Mouse (Mus musculus): ENCODE results near the gene Cdyl2. TPM values are rescaled to one million over a fixed set of nuclear protein-coding genes. Genes with fewer than 3 reads are reported as not detected.

Gene Cdyl2
- polyA plus RNA-seq, 1 experiment from 2014 or later = 5.1 TPM

DNA sequence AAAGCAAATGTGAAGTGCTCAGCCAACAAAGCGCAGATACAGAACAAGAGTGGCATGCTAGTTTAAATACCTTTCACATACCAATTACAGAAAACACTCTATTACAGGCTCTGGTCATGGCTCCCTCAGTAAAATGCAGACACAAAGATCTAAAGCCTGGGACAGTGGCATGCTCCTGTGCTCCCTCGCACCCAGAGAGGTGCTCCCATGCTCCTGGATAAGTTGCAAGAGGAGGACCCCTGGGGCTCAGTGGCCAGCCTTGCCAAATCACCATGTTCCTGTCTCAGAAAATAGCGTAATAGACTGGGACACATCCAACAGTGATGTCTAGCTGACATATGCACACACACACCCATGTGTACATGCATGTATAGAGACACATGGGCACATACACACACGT lies 98.4 kb downstream of the Cdyl2 start:
- H3K36me3 ChIP-seq = no peaks in the 10 kb centered on the region
- no peak for DNase-seq (ENCODE audit: low spot score)
- H3K27ac ChIP-seq = no peak overlapping the region
- WGBS = 85% methylated on average over 4 of the region's 4 CpGs
- no peaks in the 10 kb centered on the region for H3K9me3 ChIP-seq
- H3K4me1 ChIP-seq = peaks cover 5% of the 10 kb centered on the region; the same call in 1 of the 2 replicates
- H3K27me3 ChIP-seq (ENCODE audit: insufficient read depth, poor library complexity, severe bottlenecking) = no peaks in the 10 kb centered on the region
- no peak overlapping the region for H3K4me3 ChIP-seq

DNA sequence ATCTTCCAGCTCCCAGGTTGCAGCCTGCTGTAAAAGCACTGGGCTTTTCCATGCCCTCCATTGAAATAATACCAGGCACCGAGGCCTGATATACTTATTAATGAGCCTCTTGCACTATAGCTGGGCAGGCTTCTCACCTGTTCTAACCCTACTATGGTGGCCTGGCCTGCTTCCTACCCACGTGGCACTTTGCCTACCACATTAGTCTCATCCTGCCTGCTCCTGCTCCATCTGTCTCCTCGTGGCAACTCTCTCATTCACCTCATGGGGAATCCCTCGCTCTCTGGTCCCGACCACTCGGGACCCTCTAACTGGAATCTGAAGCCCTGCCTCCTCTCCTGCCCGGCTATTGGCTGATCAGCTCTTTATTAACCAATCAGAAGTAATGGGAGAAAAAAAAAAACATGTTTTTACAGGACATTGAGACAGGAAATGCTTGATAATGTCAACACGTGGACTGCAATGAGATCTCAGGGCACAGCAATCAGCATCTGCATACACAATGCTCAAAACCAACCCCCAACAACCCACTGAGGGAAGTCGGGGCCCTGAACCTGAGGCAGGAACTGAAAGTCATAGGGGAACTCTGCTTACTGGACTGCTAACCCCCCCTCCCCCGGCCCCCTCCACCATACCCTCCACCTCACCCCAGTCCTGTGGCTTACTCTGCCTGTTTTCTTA lies 99.2 kb downstream of the Cdyl2 start:
- Histone ChIP-seq H3K36me3 (no peaks in the 10 kb centered on the region), H3K4me1 (peaks cover 5% of the 10 kb centered on the region; the same call in 1 of the 2 replicates), H3K9me3 (no peaks in the 10 kb centered on the region), H3K27me3 (ENCODE audit: insufficient read depth, poor library complexity, severe bottlenecking) (no peaks in the 10 kb centered on the region), H3K27ac (no peak overlapping the region), H3K4me3 (no peak overlapping the region)
- no peak for DNase-seq (ENCODE audit: low spot score)
- 57% methylated on average over 10 of the region's 10 CpGs for WGBS

- H3K27ac ChIP-seq = no peak overlapping the region
- WGBS = 32% methylated on average over 11 of the region's 11 CpGs
- no peak overlapping the region for H3K4me3 ChIP-seq
- no peaks in the 10 kb centered on the region for H3K4me1 ChIP-seq
- H3K27me3 ChIP-seq (ENCODE audit: insufficient read depth, poor library complexity, severe bottlenecking) = no peaks in the 10 kb centered on the region
- no peak for DNase-seq (ENCODE audit: low spot score)
- H3K9me3 ChIP-seq = no peaks in the 10 kb centered on the region
- H3K36me3 ChIP-seq = no peaks in the 10 kb centered on the region
These were observed 102.7 kb downstream of the Cdyl2 start for GRCm38 (mm10) chr8:116630066-116630465.

DNA sequence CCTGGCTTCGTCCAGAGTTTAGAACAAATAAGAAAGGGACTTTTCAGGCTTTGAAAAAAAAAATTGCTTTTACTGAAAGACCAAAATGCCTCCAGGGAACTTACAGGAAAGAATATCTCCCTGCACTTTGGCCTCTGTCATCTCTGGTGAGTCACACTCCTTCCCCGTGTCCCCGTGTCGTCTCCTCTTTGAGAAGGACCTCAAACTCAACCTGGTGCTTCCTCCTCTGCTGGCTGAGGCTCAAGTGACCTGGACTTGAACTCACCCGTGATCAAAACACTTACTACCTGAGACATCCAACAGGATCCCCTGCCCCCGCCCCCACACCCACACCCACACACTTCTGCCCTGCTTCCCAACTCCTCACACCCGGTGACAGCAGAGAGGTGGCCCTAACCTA lies 103.8 kb downstream of the Cdyl2 start:
- H3K9me3 ChIP-seq = no peaks in the 10 kb centered on the region
- H3K36me3 ChIP-seq = no peaks in the 10 kb centered on the region
- H3K4me1 ChIP-seq = no peaks in the 10 kb centered on the region
- WGBS = 72% methylated on average over 7 of the region's 7 CpGs
- no peak overlapping the region for H3K27ac ChIP-seq
- no peaks in the 10 kb centered on the region for H3K27me3 ChIP-seq (ENCODE audit: insufficient read depth, poor library complexity, severe bottlenecking)
- DNase-seq (ENCODE audit: low spot score) = no peak
- no peak overlapping the region for H3K4me3 ChIP-seq

- H3K4me1 ChIP-seq = no peaks in the 10 kb centered on the region
- H3K4me3 ChIP-seq = no peak overlapping the region
- 79% methylated on average over 2 of the region's 2 CpGs for WGBS
- H3K9me3 ChIP-seq = no peaks in the 10 kb centered on the region
- no peaks in the 10 kb centered on the region for H3K27me3 ChIP-seq (ENCODE audit: insufficient read depth, poor library complexity, severe bottlenecking)
- no peaks in the 10 kb centered on the region for H3K36me3 ChIP-seq
- no peak for DNase-seq (ENCODE audit: low spot score)
- H3K27ac ChIP-seq = no peak overlapping the region
These were observed 104.8 kb downstream of the Cdyl2 start for GRCm38 (mm10) chr8:116627854-116628479.

DNA sequence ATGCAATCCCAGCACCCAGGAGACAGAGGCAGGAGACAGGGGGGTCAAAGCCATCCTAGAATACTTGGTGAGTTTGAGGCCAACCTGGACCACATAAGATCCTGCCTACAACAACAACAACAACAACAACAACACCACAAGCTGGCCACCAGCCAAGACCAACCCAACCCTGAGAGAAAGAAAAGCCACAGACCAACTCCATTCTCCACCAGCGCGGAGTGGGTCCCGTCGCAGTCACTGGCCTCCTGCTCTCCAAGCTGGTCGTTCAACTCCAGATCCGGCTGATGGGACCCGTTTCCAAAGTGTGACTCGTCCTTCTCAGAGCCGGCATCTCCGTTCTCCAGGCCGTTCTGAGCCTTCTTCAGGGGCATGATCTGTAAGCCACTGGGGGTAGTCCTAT lies 109.2 kb downstream of the Cdyl2 start:
- Histone ChIP-seq H3K4me1 (peaks cover 20% of the 10 kb centered on the region), H3K27me3 (ENCODE audit: insufficient read depth, poor library complexity, severe bottlenecking) (0 out of 2 replicates have a peak, but pooled peaks cover 4% of the 10 kb centered on the region), H3K9me3 (no peaks in the 10 kb centered on the region), H3K27ac (no peak overlapping the region), H3K4me3 (no peak overlapping the region), H3K36me3 (no peaks in the 10 kb centered on the region)
- 89% methylated on average over 11 of the region's 11 CpGs for WGBS
- no peak for DNase-seq (ENCODE audit: low spot score)

GRCm38 (mm10) chr8:116622326-116622725 lies 110.5 kb downstream of the Cdyl2 start:
- Histone ChIP-seq H3K27ac (no peak overlapping the region), H3K36me3 (no peaks in the 10 kb centered on the region), H3K4me1 (peaks cover 20% of the 10 kb centered on the region), H3K9me3 (no peaks in the 10 kb centered on the region), H3K4me3 (no peak overlapping the region), H3K27me3 (ENCODE audit: insufficient read depth, poor library complexity, severe bottlenecking) (0 out of 2 replicates have a peak, but pooled peaks cover 4% of the 10 kb centered on the region)
- WGBS = 65% methylated on average over 9 of the region's 9 CpGs
- no peak for DNase-seq (ENCODE audit: low spot score)

DNA sequence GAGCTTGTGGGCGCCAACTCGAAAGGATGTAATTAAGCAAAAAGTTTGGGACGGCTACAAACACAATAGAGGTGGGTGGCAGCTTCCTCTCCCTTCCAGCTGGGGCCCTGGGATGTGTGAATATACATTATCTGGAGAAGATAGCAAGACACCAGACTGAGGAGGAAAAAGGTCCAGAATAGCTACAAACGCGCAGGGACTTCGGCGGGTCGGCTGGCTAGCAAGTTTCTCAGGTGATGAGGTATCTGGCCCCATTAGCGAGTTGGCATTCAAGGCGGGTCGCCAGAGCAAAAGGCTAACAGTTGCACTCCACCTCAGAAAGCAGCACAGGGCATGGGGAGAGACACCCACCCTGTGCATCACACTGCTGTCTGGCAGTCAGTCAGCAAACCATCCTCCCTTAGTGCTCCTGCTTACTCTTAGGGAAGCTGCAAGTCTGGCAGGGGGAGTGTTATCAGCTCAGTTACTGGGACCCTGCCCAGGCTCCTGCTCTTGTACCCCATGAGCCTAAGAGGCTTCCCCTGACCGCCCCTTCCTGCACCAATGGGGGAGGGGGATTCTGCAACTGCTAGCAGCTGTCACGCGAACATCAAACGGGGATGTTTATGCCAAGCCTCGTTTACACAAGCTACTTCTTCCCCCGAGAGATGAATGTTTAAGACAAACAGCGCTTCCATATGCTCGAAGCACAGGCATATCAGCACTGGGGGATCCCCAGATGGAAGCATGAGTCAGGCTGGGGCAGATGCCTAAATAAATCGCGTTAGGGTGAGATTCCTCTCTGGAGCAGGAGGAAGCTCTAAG lies 111.4 kb downstream of the Cdyl2 start:
- Histone ChIP-seq H3K27me3 (ENCODE audit: insufficient read depth, poor library complexity, severe bottlenecking) (0 out of 2 replicates have a peak, but pooled peaks cover 4% of the 10 kb centered on the region), H3K27ac (no peak overlapping the region), H3K9me3 (no peaks in the 10 kb centered on the region), H3K4me3 (no peak overlapping the region), H3K4me1 (peaks cover 20% of the 10 kb centered on the region), H3K36me3 (no peaks in the 10 kb centered on the region)
- DNase-seq (ENCODE audit: low spot score) = no peak
- WGBS = 49% methylated on average over 21 of the region's 21 CpGs

GRCm38 (mm10) chr8:116619686-116620320 lies 113.0 kb downstream of the Cdyl2 start:
- 79% methylated on average over 19 of the region's 19 CpGs for WGBS
- Histone ChIP-seq H3K27ac (no peak overlapping the region), H3K36me3 (no peaks in the 10 kb centered on the region), H3K9me3 (no peaks in the 10 kb centered on the region), H3K4me1 (peaks cover 20% of the 10 kb centered on the region), H3K4me3 (no peak overlapping the region), H3K27me3 (ENCODE audit: insufficient read depth, poor library complexity, severe bottlenecking) (0 out of 2 replicates have a peak, but pooled peaks cover 4% of the 10 kb centered on the region)
- no peak for DNase-seq (ENCODE audit: low spot score)

DNA sequence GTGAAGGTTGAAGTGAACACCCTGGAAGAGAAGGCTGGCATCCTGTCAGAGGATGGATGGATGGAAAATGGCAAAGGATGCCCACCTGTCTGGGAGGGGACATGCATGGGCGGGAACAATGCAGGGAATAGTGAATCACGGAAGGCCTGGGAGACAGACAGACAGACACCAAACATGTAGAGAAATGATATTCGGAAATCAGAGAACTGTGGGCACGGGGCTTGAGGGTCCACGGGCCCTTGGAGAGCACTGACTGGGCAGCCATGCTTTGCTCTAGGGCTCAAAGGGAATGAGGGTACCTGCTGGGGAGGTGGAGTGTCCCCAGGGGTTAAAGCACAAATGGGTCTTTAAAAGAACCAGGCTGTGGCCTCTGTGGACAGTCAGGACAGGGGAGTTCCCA lies 113.6 kb downstream of the Cdyl2 start:
- WGBS = 90% methylated on average over 5 of the region's 5 CpGs
- no peak for DNase-seq (ENCODE audit: low spot score)
- H3K27me3 ChIP-seq (ENCODE audit: insufficient read depth, poor library complexity, severe bottlenecking) = 0 out of 2 replicates have a peak, but pooled peaks cover 4% of the 10 kb centered on the region

DNA sequence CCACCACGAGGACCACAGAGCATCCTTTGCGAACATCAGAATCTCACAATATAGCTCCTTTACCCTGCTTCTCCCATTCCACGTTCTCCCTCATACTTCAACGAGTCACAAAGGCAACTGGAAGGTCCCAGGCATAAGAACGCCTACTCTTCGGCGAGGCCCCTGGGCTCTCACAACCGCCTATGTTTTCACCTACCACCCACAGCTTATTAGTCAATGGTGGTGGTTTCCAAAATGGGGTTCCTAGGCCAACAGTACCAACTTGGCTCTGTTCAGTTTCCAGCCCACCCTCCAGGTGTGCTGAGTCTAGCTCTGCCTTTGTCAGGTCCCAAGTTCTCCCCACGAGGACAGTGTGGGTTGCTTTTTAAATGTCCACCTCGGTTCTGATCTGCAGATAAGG lies 114.0 kb downstream of the Cdyl2 start:
- Histone ChIP-seq H3K9me3 (no peaks in the 10 kb centered on the region), H3K27me3 (ENCODE audit: insufficient read depth, poor library complexity, severe bottlenecking) (0 out of 2 replicates have a peak, but pooled peaks cover 4% of the 10 kb centered on the region), H3K4me1 (peaks cover 20% of the 10 kb centered on the region), H3K4me3 (no peak overlapping the region), H3K36me3 (no peaks in the 10 kb centered on the region), H3K27ac (no peak overlapping the region)
- no peak for DNase-seq (ENCODE audit: low spot score)
- WGBS = 83% methylated on average over 10 of the region's 10 CpGs

More for the DNA sequence above, 113.6 kb downstream of the Cdyl2 start:
- no peak overlapping the region for H3K4me3 ChIP-seq
- no peaks in the 10 kb centered on the region for H3K36me3 ChIP-seq
- H3K9me3 ChIP-seq = no peaks in the 10 kb centered on the region
- H3K4me1 ChIP-seq = peaks cover 20% of the 10 kb centered on the region
- no peak overlapping the region for H3K27ac ChIP-seq

- no peaks in the 10 kb centered on the region for H3K36me3 ChIP-seq
- H3K27ac ChIP-seq = no peak overlapping the region
- no peaks in the 10 kb centered on the region for H3K9me3 ChIP-seq
- no peak overlapping the region for H3K4me3 ChIP-seq
- 71% methylated on average over 4 of the region's 4 CpGs for WGBS
- DNase-seq (ENCODE audit: low spot score) = no peak
- 0 out of 2 replicates have a peak, but pooled peaks cover 4% of the 10 kb centered on the region for H3K27me3 ChIP-seq (ENCODE audit: insufficient read depth, poor library complexity, severe bottlenecking)
- peaks cover 20% of the 10 kb centered on the region for H3K4me1 ChIP-seq
These were observed 114.9 kb downstream of the Cdyl2 start for GRCm38 (mm10) chr8:116617891-116618290.

All from heart, embryonic 10.5 days (tissue).